Mouse (Mus musculus) urinary bladder, postnatal 0 days (tissue): ENCODE data around the gene Sln. TPM values are rescaled to one million over a fixed set of nuclear protein-coding genes. Genes with fewer than 3 reads are reported as not detected.

Experiments used
- polyA plus RNA-seq: library from polyadenylated mRNA; unstranded; fragments of >200 nt; fragmentation: Nextera tagmentation; extraction: Ambion mirVana; gene quantifications from 2 replicates; pipeline ENCODE4 v1.2.1, GENCODE M21; 2015

Gene Sln
- 0.40 and 0.65 TPM in 2 replicates for polyA plus RNA-seq

DNA sequence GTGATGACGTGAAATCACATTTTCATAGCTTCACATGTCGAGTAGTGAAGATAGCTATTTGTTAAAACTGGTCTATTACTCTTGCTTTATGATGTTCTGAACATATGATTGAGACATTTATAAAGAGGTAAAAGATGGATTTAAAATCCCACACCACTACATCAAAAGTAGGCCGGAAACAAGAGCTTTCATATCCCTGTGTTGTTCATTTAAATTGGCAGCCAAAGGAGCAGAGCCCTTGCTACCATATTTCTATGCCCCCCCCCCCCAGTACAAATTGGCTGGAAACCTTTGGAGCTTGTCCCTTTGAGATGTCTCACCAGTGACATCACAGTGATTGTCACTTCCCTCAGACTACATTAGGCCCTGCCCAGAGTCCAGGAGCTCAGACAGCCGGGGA lies at the start of gene Sln:
Gene Sln (plus strand): TSS at position 301 of the 400 bp plus-strand sequence.

Other genes with a start within 250 kb of the Sln start
- gene Acat1, start 239.8 kb upstream of the Sln start, polyA plus RNA-seq: 69.9 and 99.6 TPM in 2 replicates
- gene Cul5, start 180.2 kb upstream of the Sln start, polyA plus RNA-seq: 21.4 and 26.1 TPM in 2 replicates
- 0.13 and 0.35 TPM in 2 replicates for gene Rab39, start 143.9 kb upstream of the Sln start, polyA plus RNA-seq
- gene Slc35f2, start 78.6 kb upstream of the Sln start, polyA plus RNA-seq: 2.4 and 2.6 TPM in 2 replicates
- gene Elmod1, start 125.1 kb downstream of the Sln start, polyA plus RNA-seq: 0.11 TPM in 1 of 2 replicates, not detected in the other
- gene Tnfaip8l3, start 218.2 kb downstream of the Sln start, polyA plus RNA-seq: 1.1 and 1.2 TPM in 2 replicates